Mouse (Mus musculus) lung, adult 2 months (tissue): ENCODE data around the gene Taf1c.

Experiments
- CTCF ChIP-seq: fragments of 200-500 bp; IDR thresholded peaks from 2 replicates; pipeline ENCODE4 v1.5.1; 2011; ENCODE audit warnings: mild to moderate bottlenecking, low read length, control low read depth; ENCODE audit not compliant: insufficient read depth
- POLR2A ChIP-seq: fragments of 200-500 bp; IDR thresholded peaks from 2 replicates; pipeline ENCODE4 v1.6.1; 2011; ENCODE audit warnings: low read depth, mild to moderate bottlenecking, control low read depth, low read length, borderline replicate concordance; ENCODE audit errors: extremely low read depth

- TF ChIP-seq CTCF (no peak), POLR2A (no peak)
Observed at GRCm38 (mm10) chr8:119627199-119627598, 22.2 kb upstream of the Taf1c start.
